In genomic region chr2:33401217-33401616, GRCm38 (mm10) we compare ENCODE assay signal across 10 mouse cellular contexts. TPM values are rescaled to one million over a fixed set of nuclear protein-coding genes. Genes with fewer than 3 reads are reported as not detected.
DNase-seq lines count a peak whose midpoint lies in the region; ATAC-seq and TF ChIP-seq lines count a peak whose summit lies in the region.
"Had no signal": no experiment of that assay in that cellular context is flagged by ENCODE, and none has a peak within 500 bp of the region (broad histone marks: within the 10 kb centered on the region; RNA-seq: fewer than 3 reads in every experiment).

No protein-coding gene starts in this region.

- no peak overlapping the region for H3K9ac ChIP-seq in kidney, postnatal 0 days (ENCODE audit: low read depth, low read length)

- H3K9me3 ChIP-seq in kidney, postnatal 0 days (replicated peaks; ENCODE audit: low read length) = no peaks in the 10 kb centered on the region
- H3K9me3 ChIP-seq in embryonic facial prominence, embryonic 10.5 days = no peaks in the 10 kb centered on the region

- TF ChIP-seq CTCF in left cerebral cortex, adult 2 months (IDR thresholded peaks at IDR 0.05) = peak; percentile 53
- peak; percentile 61 for TF ChIP-seq CTCF in kidney, postnatal 0 days (IDR thresholded peaks at IDR 0.05; ENCODE audit: low read depth)

- no peaks in the 10 kb centered on the region for H3K4me1 ChIP-seq in kidney, postnatal 0 days (replicated peaks; ENCODE audit: insufficient read depth, low read length)
- 0 out of 2 replicates have a peak, but pooled peaks cover 10% of the 10 kb centered on the region for H3K4me1 ChIP-seq in embryonic facial prominence, embryonic 10.5 days

- no peak overlapping the region for H3K4me2 ChIP-seq in kidney, postnatal 0 days (ENCODE audit: low read length)

- intact Hi-C loops in left cerebral cortex, adult 2 months (cut with DNase I) = loop anchor here (2.0 to 10.0 kb wide), 3 partner anchors 84 to 406 kb away; no protein-coding TSS in a partner anchor

- ATAC-seq in kidney, postnatal 0 days (replicated peaks; ENCODE audit: low FRiP score, low read depth) = no peak

- DNase-seq in cerebellum, adult 11 months = peak; percentile 41
- DNase-seq in cerebellum, postnatal 4 days (ENCODE audit: low spot score in 2 of 2) = no peak
- DNase-seq in left cerebral cortex, adult 2 months (ENCODE audit: extremely low spot score in 1 of 2, low spot score in 2 of 2) = no peak
- no peak for DNase-seq in left cerebral cortex, adult 8-10 months (ENCODE audit: low spot score in 2 of 2)
- DNase-seq in MN1 (ENCODE audit: low spot score) = peak; percentile 34
- DNase-seq in kidney, postnatal 0 days (ENCODE audit: low spot score) = no peak
- no peak for DNase-seq in embryonic facial prominence, embryonic 10.5 days (ENCODE audit: low spot score)
- DNase-seq in layer of hippocampus, postnatal 36 days = no peak
- DNase-seq: heart, adult 11 months had no signal

- H3K27me3 ChIP-seq in kidney, postnatal 0 days (ENCODE audit: insufficient read depth, low read length) = no peaks in the 10 kb centered on the region
- H3K27me3 ChIP-seq in embryonic facial prominence, embryonic 10.5 days (replicated peaks; ENCODE audit: low read depth, poor library complexity, severe bottlenecking) = no peaks in the 10 kb centered on the region

- no peaks in the 10 kb centered on the region for H3K36me3 ChIP-seq in kidney, postnatal 0 days (ENCODE audit: insufficient read depth, low read length)
- H3K36me3 ChIP-seq in embryonic facial prominence, embryonic 10.5 days (replicated peaks) = peaks cover 4% of the 10 kb centered on the region

- 32% methylated on average over 3 of the region's 3 CpGs for WGBS in kidney, postnatal 0 days
- 44% methylated on average over 3 of the region's 3 CpGs for WGBS in embryonic facial prominence, embryonic 10.5 days

- H3K27ac ChIP-seq in left cerebral cortex, adult 2 months = no peak overlapping the region
- H3K27ac ChIP-seq in kidney, postnatal 0 days = no peak overlapping the region
- no peak overlapping the region for H3K27ac ChIP-seq in embryonic facial prominence, embryonic 10.5 days (replicated peaks)

- H3K4me3 ChIP-seq in left cerebral cortex, adult 2 months = no peak overlapping the region
- H3K4me3 ChIP-seq in kidney, postnatal 0 days (replicated peaks; ENCODE audit: low read depth, low read length) = no peak overlapping the region
- H3K4me3 ChIP-seq in embryonic facial prominence, embryonic 10.5 days = no peak overlapping the region
- H3K4me3 ChIP-seq: myocyte had no signal

RNA-seq across cellular contexts. Expression of gene Zbtb34, which starts 29.9 kb away (rescaled TPM):
- 10 to 100 TPM; 23.9 to 26.9 TPM for total RNA-seq in left cerebral cortex, adult 2 months (2021)
- 10 to 100 TPM; 22.7 to 30.4 (median 24.4) TPM for total RNA-seq in left cerebral cortex, adult 8-10 months (2022)
- 3.5 and 3.8 TPM in 2 replicates for polyA plus RNA-seq in kidney, postnatal 0 days (2015; fragmentation: Nextera tagmentation; extraction: Ambion mirVana)
- polyA plus RNA-seq in embryonic facial prominence, embryonic 10.5 days (2016; fragmentation: Nextera tagmentation; extraction: Ambion mirVana) = 7.4 and 7.5 TPM in 2 replicates
- total RNA-seq in layer of hippocampus, postnatal 36 days (2021) = 10 to 100 TPM; 12.5 to 14.2 TPM

RNA-seq across cellular contexts. Expression of gene Ralgps1, which starts 29.9 kb away (rescaled TPM):
- 10 to 100 TPM; 62.8 to 70.2 TPM for total RNA-seq in left cerebral cortex, adult 2 months (2021)
- 10 to 100 TPM; 59.8 to 68.0 (median 67.1) TPM for total RNA-seq in left cerebral cortex, adult 8-10 months (2022)
- 3.1 and 3.4 TPM in 2 replicates for polyA plus RNA-seq in kidney, postnatal 0 days (2015; fragmentation: Nextera tagmentation; extraction: Ambion mirVana)
- 4.8 and 5.5 TPM in 2 replicates for polyA plus RNA-seq in embryonic facial prominence, embryonic 10.5 days (2016; fragmentation: Nextera tagmentation; extraction: Ambion mirVana)
- total RNA-seq in layer of hippocampus, postnatal 36 days (2021) = 10 to 100 TPM; 60.2 to 72.7 TPM

Comparison
In these comparisons a context has a peak if more than half of its experiments do, and no peak if none do; other contexts are left out.
1. DNase-seq: peak in cerebellum, adult 11 months (single experiment) and MN1 (single experiment); none in cerebellum, postnatal 4 days (0 of 2), left cerebral cortex, adult 2 months (0 of 2), left cerebral cortex, adult 8-10 months (0 of 2), kidney, postnatal 0 days (single experiment), embryonic facial prominence, embryonic 10.5 days (single experiment) and layer of hippocampus, postnatal 36 days (0 of 2).